Mouse (Mus musculus) intestine, embryonic 14.5 days (tissue): Measurements from ENCODE around the gene Fkbpl. TPM values are rescaled to one million over a fixed set of nuclear protein-coding genes. Genes with fewer than 3 reads are reported as not detected.

Experiments
- ATAC-seq: fragments of 200-750 bp; cut with Nextera tagmentation; replicated peaks from 2 replicates; pipeline ENCODE4 v1.8.0; 2017; ENCODE audit warnings: low read depth, moderate number of reproducible peaks, moderate TSS enrichment, moderate library complexity; ENCODE audit not compliant: low FRiP score, low TSS enrichment
- DNase-seq: peaks from one replicate; pipeline ENCODE4 v3.0.0-alpha.2; 2018; ENCODE audit warnings: low spot score
- H3K27ac ChIP-seq: fragments of 300-500 bp; sonication (generic); 2 replicates; pipeline ENCODE4 v1.5.1; 2014; ENCODE audit warnings: low read depth, mild to moderate bottlenecking, control low read depth
- H3K27me3 ChIP-seq: fragments of 300-500 bp; sonication (generic); replicated peaks from 2 replicates; pipeline ENCODE4 v1.6.1; 2014; ENCODE audit warnings: low read length, control low read depth; ENCODE audit not compliant: control insufficient read depth, insufficient read depth
- H3K36me3 ChIP-seq: fragments of 300-500 bp; sonication (generic); 2 replicates; pipeline ENCODE4 v1.6.1; 2014; ENCODE audit warnings: low read length, control low read depth; ENCODE audit not compliant: control insufficient read depth, insufficient read depth
- H3K4me1 ChIP-seq: fragments of 300-500 bp; sonication (generic); replicated peaks from 2 replicates; pipeline ENCODE4 v1.6.1; 2014; ENCODE audit warnings: low read length, control low read depth, mixed read lengths; ENCODE audit not compliant: control insufficient read depth, insufficient read depth
- H3K4me2 ChIP-seq: fragments of 300-500 bp; sonication (generic); 2 replicates; pipeline ENCODE4 v1.6.1; 2014; ENCODE audit warnings: low read length
- H3K4me3 ChIP-seq: fragments of 300-500 bp; sonication (generic); 2 replicates; pipeline ENCODE4 v1.5.1; 2014; ENCODE audit warnings: low read depth, low read length, control low read depth, mixed read lengths
- H3K9ac ChIP-seq: fragments of 300-500 bp; sonication (generic); 2 replicates; pipeline ENCODE4 v1.6.1; 2014; ENCODE audit warnings: mild to moderate bottlenecking, low read length
- H3K9me3 ChIP-seq: fragments of 300-500 bp; sonication (generic); 2 replicates; pipeline ENCODE4 v1.6.1; 2016; ENCODE audit warnings: low read length, control low read depth; ENCODE audit not compliant: control insufficient read depth
- WGBS: fragments of 180-500 bp; shearing (Covaris S2); extraction: QIAGEN DNeasy Blood & Tissue Kit; methylation state at CpG from one replicate; pipeline ENCODE4 v1.1.7; 2014; 5-methylcytosine and 5-hydroxymethylcytosine counted together
- polyA plus RNA-seq: library from polyadenylated mRNA; unstranded; fragments of >200 nt; fragmentation: Nextera tagmentation; extraction: Ambion mirVana; gene quantifications from 2 replicates; pipeline ENCODE4 v1.2.1, GENCODE M21; 2014

Fkbpl gene
- polyA plus RNA-seq, 1 experiment from 2014 or later: 10.8 TPM

DNA sequence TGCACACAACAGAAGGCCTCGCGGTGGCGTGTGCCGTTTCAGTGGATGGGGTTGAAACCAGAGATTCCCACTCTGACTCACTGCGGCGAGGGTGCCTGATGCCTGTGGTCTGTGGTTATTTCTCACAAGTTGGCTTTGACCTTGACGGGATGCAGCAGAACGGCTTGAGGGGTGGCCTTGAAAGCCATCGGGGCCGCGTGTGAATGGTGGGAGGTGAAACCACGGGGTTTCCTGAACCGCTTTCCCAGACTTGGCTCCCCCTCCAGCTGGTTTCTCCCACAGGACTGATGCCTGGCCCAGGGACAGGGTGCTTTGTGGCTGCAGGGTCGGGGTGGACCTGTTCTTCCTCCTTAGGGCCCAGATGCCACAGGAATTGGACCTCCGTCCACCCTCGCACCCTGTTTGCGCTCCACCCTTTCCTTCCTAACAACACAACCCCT lies 36.6 kb downstream of the Fkbpl start:
- H3K9ac ChIP-seq: no peak overlapping the region
- H3K4me1 ChIP-seq: peaks cover 37% of the 10 kb centered on the region
- peak overlapping the region; percentile 54 for H3K27ac ChIP-seq
- DNase-seq: no peak
- 65% methylated on average over 17 of the region's 17 CpGs for WGBS
- H3K9me3 ChIP-seq: no peaks in the 10 kb centered on the region
- H3K27me3 ChIP-seq: peaks cover 3% of the 10 kb centered on the region
- 0 out of 2 replicates have a peak overlapping the region, but pooled peaks have one; percentile 8 for H3K4me2 ChIP-seq
- H3K4me3 ChIP-seq: no peak overlapping the region
- ATAC-seq: no peak
- H3K36me3 ChIP-seq: no peaks in the 10 kb centered on the region

DNA sequence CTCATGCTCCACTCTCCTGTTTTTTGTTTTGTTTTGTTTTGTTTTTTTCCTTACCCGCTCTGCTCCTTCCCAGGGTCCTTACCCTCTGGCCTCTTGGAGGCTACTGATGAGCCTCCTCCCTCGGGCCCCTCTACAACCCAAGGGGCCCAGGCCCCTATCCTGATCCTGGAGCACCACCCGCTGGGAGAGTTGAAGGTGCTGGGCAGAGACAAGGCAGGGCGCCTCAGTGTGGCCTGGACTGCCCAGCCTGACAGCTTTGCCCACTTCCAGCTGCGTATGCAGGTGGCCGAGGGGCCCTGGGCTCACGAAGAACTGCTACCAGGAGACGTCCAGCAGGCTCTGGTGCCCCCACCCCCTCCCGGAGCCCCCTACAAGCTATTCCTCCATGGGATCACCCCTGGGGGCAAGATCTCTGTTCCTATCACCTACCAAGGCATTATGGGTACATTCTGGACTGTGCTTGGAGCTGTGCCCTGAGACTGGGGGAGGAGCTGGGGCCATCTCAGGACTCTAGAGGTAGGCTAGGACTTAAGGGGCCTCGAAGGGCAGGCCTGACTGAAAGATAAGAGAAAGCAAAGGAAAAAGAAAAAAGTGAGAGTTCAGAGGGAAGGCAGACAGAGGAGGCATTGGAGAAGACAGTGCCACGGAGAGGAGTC lies 37.4 kb downstream of the Fkbpl start:
- peak overlapping the region; percentile 8; the same call in 1 of the 2 replicates for H3K4me2 ChIP-seq
- H3K9ac ChIP-seq: no peak overlapping the region
- no peaks in the 10 kb centered on the region for H3K9me3 ChIP-seq
- H3K36me3 ChIP-seq: no peaks in the 10 kb centered on the region
- ATAC-seq (no peak), DNase-seq (no peak)
- H3K27me3 ChIP-seq: peaks cover 3% of the 10 kb centered on the region
- WGBS: 71% methylated on average over 11 of the region's 11 CpGs
- H3K4me3 ChIP-seq: no peak overlapping the region
- peak overlapping the region; percentile 54; the same call in 1 of the 2 replicates for H3K27ac ChIP-seq
- H3K4me1 ChIP-seq: peaks cover 31% of the 10 kb centered on the region

DNA sequence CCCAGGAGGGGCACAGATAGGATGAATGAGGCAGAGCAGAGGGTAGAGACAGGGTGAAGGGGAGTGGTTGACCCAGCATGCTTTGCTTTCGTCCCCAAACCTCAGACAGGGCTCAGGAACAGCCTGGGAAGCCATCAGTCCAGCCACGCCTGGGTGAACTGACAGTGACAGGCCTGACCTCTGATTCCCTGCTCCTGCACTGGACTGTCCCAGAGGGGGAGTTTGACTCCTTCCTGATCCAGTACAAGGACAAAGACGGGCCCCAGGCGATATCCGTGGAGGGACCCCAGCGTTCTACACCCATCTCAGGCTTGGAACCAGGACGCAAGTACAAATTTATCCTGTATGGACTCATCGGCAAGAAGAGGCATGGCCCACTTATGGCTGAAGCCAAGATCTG lies 38.6 kb downstream of the Fkbpl start:
- Histone ChIP-seq H3K36me3 (no peaks in the 10 kb centered on the region), H3K9me3 (no peaks in the 10 kb centered on the region), H3K4me1 (peaks cover 30% of the 10 kb centered on the region), H3K27me3 (peaks cover 3% of the 10 kb centered on the region), H3K4me2 (no peak overlapping the region), H3K9ac (no peak overlapping the region), H3K27ac (no peak overlapping the region), H3K4me3 (no peak overlapping the region)
- DNase-seq (no peak), ATAC-seq (no peak)
- WGBS: 80% methylated on average over 8 of the region's 8 CpGs

DNA sequence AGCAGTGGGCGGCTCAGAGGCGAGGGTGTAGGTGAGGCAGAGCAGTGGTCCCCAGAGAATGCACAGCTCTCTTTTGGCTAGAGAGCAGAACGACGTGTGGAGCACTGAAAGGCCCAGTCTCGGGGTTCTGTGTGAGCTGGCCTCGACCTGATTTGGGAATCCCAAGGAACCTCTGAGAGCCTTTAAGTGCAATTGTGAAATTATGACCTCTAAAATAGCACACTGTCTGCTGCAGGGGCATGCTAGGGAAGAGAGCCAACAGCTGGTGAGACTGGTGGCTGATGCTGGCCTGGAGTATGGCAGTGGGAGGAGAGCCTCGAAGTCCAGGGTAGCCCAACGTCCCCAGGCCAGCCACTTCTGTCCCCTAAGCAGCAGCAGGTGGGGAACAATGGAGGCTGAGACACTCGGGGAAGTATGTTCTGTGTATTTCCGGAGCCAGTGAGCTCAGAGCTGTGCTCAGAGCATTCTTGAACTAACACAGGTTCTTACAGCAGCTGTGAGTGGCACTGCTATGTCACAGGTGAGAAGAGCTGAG lies 39.2 kb downstream of the Fkbpl start:
- WGBS: 65% methylated on average over 10 of the region's 10 CpGs
- no peak overlapping the region for H3K4me2 ChIP-seq
- peak overlapping the region; percentile 12; the same call in 1 of the 2 replicates for H3K27ac ChIP-seq
- H3K36me3 ChIP-seq: no peaks in the 10 kb centered on the region
- no peak overlapping the region for H3K4me3 ChIP-seq
- H3K4me1 ChIP-seq: peaks cover 30% of the 10 kb centered on the region
- H3K9ac ChIP-seq: no peak overlapping the region
- H3K27me3 ChIP-seq: peaks cover under 1% of the 10 kb centered on the region; the same call in 1 of the 2 replicates
- no peaks in the 10 kb centered on the region for H3K9me3 ChIP-seq
- DNase-seq (no peak), ATAC-seq (no peak)

DNA sequence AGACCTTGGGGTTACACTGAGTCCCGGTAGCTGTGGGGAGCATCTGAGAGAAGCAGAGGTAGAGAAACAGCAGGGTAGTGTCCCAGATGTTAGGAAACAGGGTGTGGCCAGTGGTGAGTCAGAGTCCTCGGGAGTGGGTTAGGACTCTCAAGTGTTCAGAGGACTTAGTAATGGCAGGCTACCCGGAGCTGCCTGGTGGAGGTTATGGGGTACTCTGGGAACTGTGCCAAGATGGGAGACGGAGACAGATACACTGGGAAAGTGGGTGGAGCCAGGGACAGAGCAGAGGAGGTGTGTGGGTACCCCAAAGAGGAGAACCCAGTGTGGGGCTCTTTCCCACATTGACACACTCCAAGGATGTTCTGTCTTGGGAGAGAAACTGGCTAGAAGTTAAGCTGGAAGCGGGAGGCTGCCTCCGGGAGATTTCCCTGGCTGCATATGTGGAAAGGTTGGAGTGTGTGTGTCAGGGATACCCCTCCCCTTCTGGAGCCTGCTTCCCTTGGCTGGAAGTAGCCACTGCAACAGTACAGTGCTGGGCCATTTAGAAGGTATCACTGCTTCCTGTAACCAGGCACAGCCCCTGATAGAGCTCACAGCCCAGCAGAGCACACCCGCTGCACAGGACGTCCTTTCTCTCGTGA lies 39.8 kb downstream of the Fkbpl start:
- Histone ChIP-seq H3K27me3 (no peaks in the 10 kb centered on the region; the same call in 1 of the 2 replicates), H3K9ac (no peak overlapping the region), H3K36me3 (no peaks in the 10 kb centered on the region), H3K4me1 (peaks cover 30% of the 10 kb centered on the region), H3K9me3 (no peaks in the 10 kb centered on the region), H3K27ac (peak overlapping the region; percentile 12; the same call in 1 of the 2 replicates), H3K4me3 (no peak overlapping the region), H3K4me2 (no peak overlapping the region)
- WGBS: 43% methylated on average over 9 of the region's 9 CpGs
- ATAC-seq (no peak), DNase-seq (no peak)

DNA sequence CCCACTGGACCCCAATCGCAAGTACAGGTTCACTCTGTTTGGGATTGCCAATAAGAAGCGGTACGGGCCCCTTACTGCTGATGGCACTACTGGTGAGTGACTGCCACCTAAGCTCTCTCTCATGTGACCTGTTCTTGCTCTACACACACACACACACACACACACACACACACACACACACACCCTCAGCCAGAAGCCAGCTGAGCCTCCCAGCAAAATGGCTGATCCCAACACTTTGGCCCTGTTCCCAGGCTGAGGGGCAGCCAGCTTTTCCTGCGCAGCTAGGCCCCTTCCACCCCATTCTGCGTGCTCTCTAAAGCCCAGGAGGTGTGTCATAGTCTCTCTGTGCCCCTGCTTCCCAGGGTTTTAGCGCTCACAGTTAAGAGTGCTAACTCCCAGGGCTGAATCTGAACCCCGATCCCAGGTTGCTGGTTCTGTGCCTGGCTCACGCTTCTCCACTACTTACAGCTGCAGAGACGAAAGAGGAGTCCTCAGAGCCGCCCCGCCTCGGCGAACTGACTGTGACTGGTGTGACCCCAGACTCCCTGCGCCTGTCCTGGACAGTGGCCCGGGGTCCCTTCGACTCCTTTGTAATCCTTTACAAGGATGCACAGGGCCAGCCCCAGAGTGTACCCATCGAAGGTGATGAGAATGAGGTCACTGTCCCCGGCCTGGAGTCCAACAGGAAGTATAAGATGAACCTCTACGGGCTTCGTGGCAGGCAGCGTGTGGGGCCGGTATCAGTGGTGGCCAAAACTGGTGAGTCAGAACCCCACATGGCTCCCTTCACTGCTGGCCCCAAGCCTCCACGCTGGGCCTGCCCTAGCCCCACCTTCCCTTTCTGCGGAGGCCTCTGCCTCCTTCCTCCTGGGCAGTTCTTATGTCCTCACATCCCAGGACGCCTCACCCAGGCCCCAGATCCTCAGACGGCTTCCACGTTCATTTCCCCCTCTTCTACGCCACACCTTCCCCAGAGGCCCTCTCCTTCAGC lies 40.9 kb downstream of the Fkbpl start:
- DNase-seq (no peak), ATAC-seq (0 out of 2 replicates have a peak, but pooled peaks have one; percentile 40)
- no peak overlapping the region for H3K4me3 ChIP-seq
- H3K36me3 ChIP-seq: no peaks in the 10 kb centered on the region
- no peaks in the 10 kb centered on the region for H3K27me3 ChIP-seq
- H3K9me3 ChIP-seq: no peaks in the 10 kb centered on the region
- no peak overlapping the region for H3K4me2 ChIP-seq
- WGBS: 77% methylated on average over 28 of the region's 28 CpGs
- peaks cover 30% of the 10 kb centered on the region for H3K4me1 ChIP-seq
- H3K9ac ChIP-seq: no peak overlapping the region
- peak overlapping the region; percentile 12 for H3K27ac ChIP-seq

DNA sequence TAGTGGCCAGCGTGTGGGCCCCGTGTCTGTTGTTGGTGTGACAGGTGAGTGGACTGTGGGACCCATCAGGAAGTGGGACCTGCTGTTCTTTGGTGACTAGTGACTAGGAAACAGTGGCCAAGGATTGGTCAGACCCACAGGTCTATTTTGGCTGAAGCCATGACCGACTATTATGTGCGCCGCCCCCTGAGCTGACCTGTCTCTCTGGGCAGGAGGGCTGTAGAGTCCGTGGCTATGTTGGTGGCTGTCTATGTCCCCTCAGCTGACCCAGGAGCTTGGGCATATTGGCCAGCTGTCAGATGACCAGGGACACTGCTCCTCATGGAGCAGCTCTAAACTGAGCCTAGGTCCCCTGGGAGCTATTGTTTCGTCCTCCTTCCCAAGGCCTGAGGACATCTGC lies 44.3 kb downstream of the Fkbpl start:
- Histone ChIP-seq H3K9me3 (no peaks in the 10 kb centered on the region), H3K4me1 (peaks cover 15% of the 10 kb centered on the region; the same call in 1 of the 2 replicates), H3K27ac (no peak overlapping the region), H3K36me3 (no peaks in the 10 kb centered on the region), H3K4me3 (no peak overlapping the region), H3K9ac (no peak overlapping the region), H3K4me2 (no peak overlapping the region), H3K27me3 (no peaks in the 10 kb centered on the region)
- WGBS: 92% methylated on average over 7 of the region's 7 CpGs
- DNase-seq: no peak
- ATAC-seq: no peak

DNA sequence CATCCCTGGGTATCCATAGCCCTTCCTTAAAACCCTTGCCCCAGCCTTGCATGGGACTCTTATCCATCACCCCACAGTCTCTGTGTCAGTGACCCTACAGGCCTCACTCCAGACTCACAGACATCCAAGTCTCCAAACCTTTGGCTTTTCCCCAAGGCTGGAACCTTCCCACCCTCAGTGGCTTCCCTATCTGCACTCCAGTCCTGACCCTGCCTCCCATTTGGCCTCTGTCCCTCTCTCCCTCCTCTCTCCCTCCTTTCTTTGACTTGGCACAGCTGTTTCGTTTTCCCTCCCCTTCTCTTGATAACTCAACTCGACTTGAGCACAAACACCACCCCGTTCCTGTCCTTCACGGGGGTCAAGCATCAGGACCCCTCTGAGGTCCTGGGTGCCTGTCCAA lies 45.9 kb downstream of the Fkbpl start:
- 54% methylated on average over 4 of the region's 4 CpGs for WGBS
- ATAC-seq (no peak), DNase-seq (no peak)
- Histone ChIP-seq H3K36me3 (no peaks in the 10 kb centered on the region), H3K27me3 (no peaks in the 10 kb centered on the region), H3K4me2 (no peak overlapping the region), H3K4me1 (peaks cover 3% of the 10 kb centered on the region; the same call in 1 of the 2 replicates), H3K9me3 (no peaks in the 10 kb centered on the region), H3K27ac (no peak overlapping the region), H3K9ac (no peak overlapping the region), H3K4me3 (no peak overlapping the region)
